Mouse (Mus musculus) bone marrow macrophage, adult 2 months (primary cell): ENCODE measurements around the gene Dclk2. TPM values are rescaled to one million over a fixed set of nuclear protein-coding genes. Genes with fewer than 3 reads are reported as not detected.

Source experiments
- H3K27ac ChIP-seq: 2 replicates; pipeline ENCODE4 v1.5.1; 2012; ENCODE audit warnings: low read depth, low read length; ENCODE audit not compliant: insufficient read depth
- H3K4me1 ChIP-seq: 2 replicates; pipeline ENCODE4 v1.6.1; 2012; ENCODE audit warnings: low read length; ENCODE audit not compliant: control insufficient read depth, insufficient read depth
- H3K4me3 ChIP-seq: 2 replicates; pipeline ENCODE4 v1.5.1; 2012; ENCODE audit warnings: mild to moderate bottlenecking, low read length, moderate library complexity; ENCODE audit not compliant: insufficient read depth
- CTCF ChIP-seq: IDR thresholded peaks from 2 replicates; pipeline ENCODE4 v1.5.1; 2012; ENCODE audit warnings: low read depth, mild to moderate bottlenecking, low read length, moderate library complexity
- POLR2A ChIP-seq: IDR thresholded peaks from 2 replicates; pipeline ENCODE4 v1.6.1; 2012; ENCODE audit warnings: mild to moderate bottlenecking, low read depth, low read length, borderline replicate concordance
- polyA plus RNA-seq: library from polyadenylated mRNA; stranded (reverse); fragments of >200 nt; gene quantifications from 2 replicates; pipeline ENCODE4 v1.2.4, GENCODE M21; 2012; ENCODE audit not compliant: missing spikeins, insufficient read depth, insufficient read length

The Dclk2 gene
- polyA plus RNA-seq, 1 experiment: 0.11 TPM

DNA sequence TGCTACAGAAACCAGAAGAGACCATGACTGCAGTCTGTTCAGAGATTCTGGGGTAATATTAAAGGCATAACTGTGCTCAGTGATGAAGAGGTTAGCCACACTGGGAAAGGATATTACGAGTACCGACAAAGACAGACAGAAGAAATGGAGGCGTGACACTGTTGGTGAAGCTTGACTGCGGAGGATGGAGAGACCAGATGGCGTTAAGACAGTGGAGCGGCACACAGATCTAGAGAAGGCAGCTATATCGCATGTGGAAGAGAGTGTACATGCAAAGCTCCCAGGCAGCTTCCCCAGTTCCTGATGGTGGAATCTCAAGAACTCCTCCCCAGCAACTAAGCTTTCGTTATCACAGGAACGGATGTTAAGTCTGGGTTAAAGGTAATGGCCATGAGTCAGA lies 116.4 kb downstream of the Dclk2 start:
- Histone ChIP-seq H3K27ac (no peak overlapping the region), H3K4me3 (no peak overlapping the region), H3K4me1 (no peaks in the 10 kb centered on the region)
- TF ChIP-seq CTCF (no peak), POLR2A (no peak)

- no peaks in the 10 kb centered on the region for H3K4me1 ChIP-seq
- TF ChIP-seq POLR2A: no peak
- TF ChIP-seq CTCF: no peak
- H3K4me3 ChIP-seq: no peak overlapping the region
- H3K27ac ChIP-seq: no peak overlapping the region
Measured at GRCm38 (mm10) chr3:86802825-86803224, 117.8 kb downstream of the Dclk2 start.

- no peak overlapping the region for H3K27ac ChIP-seq
- TF ChIP-seq POLR2A (no peak), CTCF (no peak)
Measured at GRCm38 (mm10) chr3:86800841-86801240, 119.8 kb downstream of the Dclk2 start.

DNA sequence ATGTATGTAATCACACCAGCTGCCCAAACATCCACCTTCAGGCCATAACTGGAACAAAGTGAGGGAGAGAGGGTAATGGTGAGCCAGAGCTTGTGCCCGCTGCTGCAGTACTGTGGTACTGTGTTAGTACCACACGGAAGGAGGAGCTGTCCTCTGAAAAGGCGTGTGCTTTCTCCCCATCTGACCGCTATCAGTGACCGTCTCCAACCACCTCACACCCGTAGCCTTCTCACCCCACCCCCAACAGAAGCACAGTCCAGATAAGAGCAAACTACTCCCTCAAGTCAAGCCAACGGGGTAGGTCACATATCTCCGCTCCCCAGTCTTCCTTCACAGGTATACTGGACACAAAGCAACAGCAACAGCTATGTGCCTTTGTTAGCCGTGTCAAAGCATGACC lies 121.6 kb downstream of the Dclk2 start:
- Histone ChIP-seq H3K4me3 (no peak overlapping the region), H3K4me1 (no peaks in the 10 kb centered on the region), H3K27ac (no peak overlapping the region)
- no peak for TF ChIP-seq CTCF
- TF ChIP-seq POLR2A: no peak

More at GRCm38 (mm10) chr3:86800841-86801240, 119.8 kb downstream of the Dclk2 start:
- H3K4me1 ChIP-seq: no peaks in the 10 kb centered on the region
- no peak overlapping the region for H3K4me3 ChIP-seq

GRCm38 (mm10) chr3:86797871-86798460 lies 122.7 kb downstream of the Dclk2 start:
- TF ChIP-seq POLR2A (no peak), CTCF (no peak)
- H3K4me1 ChIP-seq: no peaks in the 10 kb centered on the region
- H3K27ac ChIP-seq: no peak overlapping the region
- H3K4me3 ChIP-seq: no peak overlapping the region

GRCm38 (mm10) chr3:86796716-86797115 lies 123.9 kb downstream of the Dclk2 start:
- H3K4me3 ChIP-seq: no peak overlapping the region
- TF ChIP-seq CTCF (no peak; the same call in 1 of the 2 replicates), POLR2A (no peak)
- H3K4me1 ChIP-seq: no peaks in the 10 kb centered on the region
- H3K27ac ChIP-seq: no peak overlapping the region

DNA sequence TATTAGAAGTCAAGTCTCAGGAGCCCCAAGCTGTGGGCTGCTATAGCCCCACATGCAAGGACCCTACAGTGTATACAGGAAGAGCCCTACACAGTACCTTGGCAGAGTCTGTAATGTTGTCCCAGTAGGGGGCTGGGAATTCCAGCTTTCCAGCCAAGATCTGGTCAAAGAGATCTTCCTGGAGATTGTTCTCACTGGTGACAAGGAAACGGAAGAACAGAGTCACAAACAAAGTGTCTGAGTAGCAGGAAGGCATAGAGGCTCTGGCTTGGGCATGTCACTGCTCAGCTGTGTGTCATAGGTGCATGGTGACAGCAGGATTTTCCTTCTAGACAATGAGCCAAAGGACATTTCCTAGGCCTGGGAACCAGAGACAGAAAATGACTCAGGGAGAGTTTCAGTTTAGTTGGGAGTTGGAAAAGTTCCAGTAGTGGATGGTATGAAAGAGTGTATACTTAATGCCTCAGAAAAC lies 126.9 kb downstream of the Dclk2 start:
- Histone ChIP-seq H3K4me3 (no peak overlapping the region), H3K4me1 (no peaks in the 10 kb centered on the region), H3K27ac (no peak overlapping the region)
- no peak for TF ChIP-seq CTCF
- TF ChIP-seq POLR2A: no peak

GRCm38 (mm10) chr3:86793264-86793663 lies 127.4 kb downstream of the Dclk2 start:
- Histone ChIP-seq H3K4me3 (no peak overlapping the region), H3K27ac (no peak overlapping the region), H3K4me1 (no peaks in the 10 kb centered on the region)
- TF ChIP-seq CTCF: no peak
- no peak for TF ChIP-seq POLR2A

- H3K27ac ChIP-seq: no peak overlapping the region
- TF ChIP-seq POLR2A (no peak), CTCF (no peak)
- H3K4me1 ChIP-seq: no peaks in the 10 kb centered on the region
- no peak overlapping the region for H3K4me3 ChIP-seq
Measured at GRCm38 (mm10) chr3:86789752-86790151, 130.9 kb downstream of the Dclk2 start.

DNA sequence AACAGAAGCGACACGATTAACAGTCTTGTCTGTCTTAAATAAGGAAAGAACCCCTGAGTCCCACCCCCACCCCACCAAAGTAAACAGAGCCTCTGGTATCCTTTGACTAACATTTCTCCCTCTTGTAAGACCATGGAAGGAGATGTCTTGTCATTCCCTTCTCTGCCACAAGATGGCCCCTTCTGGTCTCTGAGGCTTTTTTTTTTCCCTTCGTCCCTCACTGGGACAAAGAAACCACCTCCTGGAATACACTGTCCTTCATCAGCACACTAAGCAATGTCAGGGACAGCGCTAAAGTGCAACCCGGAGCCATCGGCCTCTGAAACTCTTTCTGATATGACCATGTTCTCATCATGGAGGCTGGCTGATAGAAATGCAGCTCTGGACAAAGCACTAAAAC lies 131.9 kb downstream of the Dclk2 start:
- Histone ChIP-seq H3K4me3 (no peak overlapping the region), H3K27ac (no peak overlapping the region), H3K4me1 (no peaks in the 10 kb centered on the region)
- TF ChIP-seq POLR2A (no peak), CTCF (peak; percentile 40; the same call in 1 of the 2 replicates)
